Mouse (Mus musculus) adrenal gland (tissue): ENCODE measurements around the gene Calhm2.
"Not testable (repeated sequence)": the region's sequence is repeated elsewhere in the genome, so short reads cannot be mapped to it uniquely, and the experiment has no call there.

Source experiments
- intact Hi-C: fragments of 180-260 bp; cut with DNase I; formaldehyde crosslinking; loops from one replicate; pipeline ENCODE4 v1.15.1; 2025

Gene Calhm2

GRCm38 (mm10) chr19:47152062-47152369 is 13.9 kb upstream of the Calhm2 start:
- intact Hi-C loops, result no loop called here

GRCm38 (mm10) chr19:47151332-47152061 is 13.4 kb upstream of the Calhm2 start:
- intact Hi-C loops, result no loop called here

GRCm38 (mm10) chr19:47149854-47150253 is 11.8 kb upstream of the Calhm2 start:
- intact Hi-C loops, result no loop called here

GRCm38 (mm10) chr19:47148267-47148847 is 10.3 kb upstream of the Calhm2 start:
- intact Hi-C loops, result no loop called here

- intact Hi-C loops, result no loop called here
These were observed 6.1 kb upstream of the Calhm2 start, which contains the start of gene Calhm1 for GRCm38 (mm10) chr19:47144154-47144553. Gene Calhm1 (minus strand): TSS chr19:47144254.

- intact Hi-C loops, result no loop called here
These were observed 4.3 kb upstream of the Calhm2 start for GRCm38 (mm10) chr19:47142438-47142837.

- intact Hi-C loops, result not testable (repeated sequence)
These were observed 1.5 kb upstream of the Calhm2 start for GRCm38 (mm10) chr19:47139611-47140010.

GRCm38 (mm10) chr19:47137051-47137581 is 978 bp downstream of the Calhm2 start:
- intact Hi-C loops, result no loop called here

GRCm38 (mm10) chr19:47136170-47136569 is 1.9 kb downstream of the Calhm2 start:
- intact Hi-C loops, result no loop called here

GRCm38 (mm10) chr19:47135568-47135967 is 2.5 kb downstream of the Calhm2 start:
- intact Hi-C loops, result no loop called here

GRCm38 (mm10) chr19:47133161-47133560 is 4.9 kb downstream of the Calhm2 start:
- intact Hi-C loops, result no loop called here

GRCm38 (mm10) chr19:47130551-47131125 is 7.5 kb downstream of the Calhm2 start:
- intact Hi-C loops, result no loop called here

- intact Hi-C loops, result no loop called here
These were observed 9.3 kb downstream of the Calhm2 start for GRCm38 (mm10) chr19:47128835-47129234.

GRCm38 (mm10) chr19:47128164-47128563 is 9.9 kb downstream of the Calhm2 start:
- intact Hi-C loops, result no loop called here

GRCm38 (mm10) chr19:47122802-47123201 is 15.3 kb downstream of the Calhm2 start:
- intact Hi-C loops, result no loop called here

- intact Hi-C loops, result no loop called here
These were observed 17.0 kb downstream of the Calhm2 start for GRCm38 (mm10) chr19:47121054-47121453.

GRCm38 (mm10) chr19:47118634-47119033 is 19.5 kb downstream of the Calhm2 start:
- intact Hi-C loops, result loop anchor here (5.0 kb wide), 1 partner anchor 129 kb away; no protein-coding TSS in a partner anchor

- intact Hi-C loops, result no loop called here
These were observed 33.3 kb downstream of the Calhm2 start for GRCm38 (mm10) chr19:47104641-47105271.

GRCm38 (mm10) chr19:47101080-47101479 is 37.0 kb downstream of the Calhm2 start:
- intact Hi-C loops, result no loop called here

GRCm38 (mm10) chr19:47090550-47091156 is 47.4 kb downstream of the Calhm2 start, which contains the start of the genes Usmg5 and Pdcd11:
Gene Usmg5 (minus strand): TSS chr19:47090647.
Gene Pdcd11 (plus strand): TSS chr19:47090768.
- intact Hi-C loops, result no loop called here
